Mouse (Mus musculus): ENCODE measurements around the gene Orc3.

DNA sequence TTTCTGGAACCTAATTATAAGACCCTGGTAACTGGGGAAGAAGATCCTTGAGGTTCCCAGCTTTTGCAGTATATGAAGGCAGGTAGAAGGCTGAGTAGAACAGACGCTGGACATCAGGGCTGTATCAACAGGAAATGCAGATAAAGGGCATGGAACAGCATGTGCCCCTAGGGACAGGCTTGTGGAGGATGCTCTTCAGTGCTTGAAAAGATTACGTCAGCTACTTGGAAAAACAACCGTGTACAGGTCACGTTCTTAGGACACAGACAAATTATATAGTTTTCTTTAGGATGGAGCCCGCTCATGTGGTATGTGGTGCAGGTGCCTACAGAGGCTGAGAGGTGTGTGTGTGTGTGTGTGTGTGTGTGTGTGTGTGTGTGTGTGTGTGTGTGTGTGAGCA is 21.3 kb upstream of the Orc3 start:
- TF ChIP-seq CTCF (IDR thresholded peaks at IDR 0.05; ENCODE audit: insufficient read depth, low read length) (no peak), POLR2A (IDR thresholded peaks at IDR 0.05; ENCODE audit: borderline replicate concordance, extremely low read depth, low read depth, low read length) (no peak)
